Mouse (Mus musculus): Measurements from ENCODE around the gene Smr3a.

The Smr3a gene

DNA sequence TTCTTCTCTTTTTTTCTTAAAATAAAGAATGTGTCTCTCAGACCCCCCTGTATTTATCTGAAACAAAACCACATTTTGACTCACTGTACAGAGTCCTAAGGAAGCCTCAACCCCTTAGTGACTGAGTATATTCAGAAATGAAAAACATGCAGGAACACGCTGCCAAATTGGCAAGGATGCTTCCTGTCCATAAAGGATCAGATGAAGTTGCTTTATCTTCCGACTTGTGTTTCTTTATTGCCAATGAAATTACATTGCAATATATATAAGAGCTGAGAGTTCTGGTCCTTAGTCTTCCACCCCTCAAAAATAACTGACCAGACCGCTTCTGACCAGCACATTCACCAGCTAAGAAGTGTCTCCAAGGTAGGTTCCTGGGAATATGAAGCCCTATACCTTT lies at the start of gene Smr3a:
Gene Smr3a (plus strand): TSS at position 301 of the 400 bp plus-strand sequence.
- no peak for DNase-seq

DNA sequence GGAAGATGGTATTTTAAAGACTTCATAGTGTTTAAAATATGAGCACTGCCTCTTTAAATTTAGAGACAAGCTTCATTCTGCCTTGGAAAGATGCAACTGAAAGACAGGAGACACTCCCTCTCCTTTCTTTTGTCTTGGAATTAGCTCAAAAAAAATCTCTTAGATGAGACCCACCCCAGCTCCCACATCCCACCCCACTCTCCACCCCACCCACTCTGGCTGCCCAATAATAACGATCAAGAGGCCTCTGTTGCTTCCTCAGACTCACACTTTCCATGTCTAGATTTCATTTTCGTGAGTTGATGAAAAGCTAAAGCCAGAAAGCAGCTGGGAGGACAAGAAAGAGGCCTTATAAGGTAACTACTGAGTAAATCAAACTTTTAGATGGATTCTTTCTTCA lies 33.1 kb upstream of the Smr3a start, which contains the start of the genes 2310003L06Rik and Gm28434:
Gene 2310003L06Rik (plus strand): TSS at position 259 of the 400 bp plus-strand sequence.
Gene Gm28434 (plus strand): TSS at position 317 of the 400 bp plus-strand sequence.
- DNase-seq, result no peak

DNA sequence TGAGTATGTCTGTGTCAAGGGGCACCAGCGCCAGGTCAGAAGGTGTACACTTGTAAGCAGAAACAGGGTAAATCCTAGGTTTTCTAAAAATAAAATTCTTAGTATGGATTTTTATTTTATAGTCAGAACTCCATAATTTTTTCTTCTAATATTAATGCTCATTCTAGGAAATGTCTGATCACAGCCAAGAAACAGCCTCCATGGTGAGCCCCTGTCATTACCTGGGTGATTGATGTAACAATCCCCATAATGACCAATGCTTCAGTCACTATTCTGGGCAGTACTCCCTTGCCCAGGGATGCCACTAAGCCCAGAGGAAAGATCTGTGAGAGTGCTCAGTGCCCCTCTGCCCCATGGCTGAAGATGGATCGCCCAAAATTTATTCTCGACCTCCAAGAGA lies 23.2 kb upstream of the Smr3a start, which contains the start of gene Cabs1:
Gene Cabs1 (plus strand): TSS at position 301 of the 400 bp plus-strand sequence.
- DNase-seq, result no peak

DNA sequence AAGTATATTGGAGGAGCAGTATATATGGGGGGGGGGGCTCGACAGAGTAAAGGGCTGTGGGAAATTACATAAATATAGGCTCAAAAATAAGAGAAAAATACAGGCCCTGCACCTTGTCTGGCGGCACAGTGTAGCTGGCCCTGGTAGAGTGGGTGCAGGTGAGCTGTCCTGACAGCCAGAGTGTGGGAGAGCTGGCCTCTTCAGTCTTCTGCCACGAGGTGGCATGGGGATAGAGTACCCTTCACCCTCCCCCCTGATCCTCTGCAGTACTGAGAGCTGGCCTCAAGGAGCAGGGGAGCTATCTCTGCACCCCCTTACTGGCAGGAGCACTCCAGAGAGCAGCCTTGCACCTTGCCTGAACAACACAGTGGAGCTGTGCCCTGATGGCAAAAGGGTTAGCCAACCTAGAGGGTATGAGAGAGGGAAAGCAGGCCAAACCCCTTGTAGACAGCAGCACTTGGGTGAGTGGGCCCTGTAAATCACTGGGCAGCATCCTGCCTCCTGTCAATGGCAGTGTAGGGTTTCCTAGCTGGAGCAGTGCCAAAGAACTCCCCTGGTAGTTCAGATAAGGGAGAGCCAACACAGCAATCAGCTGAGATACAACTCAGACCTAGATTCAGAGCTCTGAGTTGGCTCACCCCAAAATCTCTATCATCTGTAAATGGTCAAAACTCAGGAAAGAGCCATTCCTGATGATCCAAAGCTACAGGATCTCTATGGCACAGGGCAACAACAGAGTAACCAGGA lies 19.7 kb upstream of the Smr3a start:
- no peak for DNase-seq

DNA sequence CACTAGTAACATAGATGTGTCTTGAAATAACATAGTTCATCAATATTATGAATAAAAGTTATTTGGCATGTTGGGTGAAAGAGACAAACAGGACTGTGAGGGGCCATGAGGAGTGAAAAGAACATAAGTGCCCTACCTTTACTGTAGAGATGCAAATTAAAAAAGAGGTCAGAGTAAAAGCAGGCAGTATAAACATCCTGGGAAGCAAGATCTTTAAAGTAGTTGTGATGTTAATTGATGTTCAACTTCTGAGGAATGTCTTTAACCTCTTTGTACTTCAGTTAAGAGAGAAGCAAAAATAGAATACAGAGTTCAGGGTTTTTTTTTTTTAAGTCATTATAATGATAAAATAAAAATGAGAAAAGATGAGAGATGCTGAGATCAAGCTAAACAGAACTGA lies 2.9 kb downstream of the Smr3a start:
- DNase-seq, result no peak
